Mouse (Mus musculus) thymus, adult 18-20 months (tissue): ENCODE results near the gene Arhgef38.

ENCODE experiments used
- DNase-seq, 2 experiments: peaks; one replicate each; pipeline ENCODE4 v3.0.0; 2022; ENCODE audit warnings: mixed read lengths in 2 of 2

The Arhgef38 gene

DNA sequence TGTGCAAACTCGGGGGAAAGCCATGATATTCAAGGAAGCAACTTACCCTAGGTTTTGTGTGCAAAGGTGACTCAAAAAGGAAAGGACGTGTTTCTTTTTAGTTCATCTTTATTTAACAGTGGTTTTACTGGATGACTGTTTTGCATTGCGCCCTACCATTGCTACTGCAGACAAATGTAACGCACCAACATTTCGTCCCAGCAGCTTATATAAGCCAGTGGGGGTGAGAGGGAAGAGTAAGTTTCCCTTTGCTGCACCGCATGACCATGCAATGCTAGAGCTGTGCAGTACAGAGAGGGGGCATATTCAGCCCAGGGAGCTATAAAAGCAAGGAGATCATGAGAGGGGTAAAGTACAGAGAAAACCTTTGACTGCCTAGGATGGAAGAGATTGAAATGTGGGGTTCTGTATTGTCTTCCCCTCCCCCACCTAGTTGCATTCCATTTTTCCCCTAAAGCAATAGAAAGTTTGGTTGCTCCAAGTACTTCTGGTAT lies 70.8 kb downstream of the Arhgef38 start:
- DNase-seq: no peak

DNA sequence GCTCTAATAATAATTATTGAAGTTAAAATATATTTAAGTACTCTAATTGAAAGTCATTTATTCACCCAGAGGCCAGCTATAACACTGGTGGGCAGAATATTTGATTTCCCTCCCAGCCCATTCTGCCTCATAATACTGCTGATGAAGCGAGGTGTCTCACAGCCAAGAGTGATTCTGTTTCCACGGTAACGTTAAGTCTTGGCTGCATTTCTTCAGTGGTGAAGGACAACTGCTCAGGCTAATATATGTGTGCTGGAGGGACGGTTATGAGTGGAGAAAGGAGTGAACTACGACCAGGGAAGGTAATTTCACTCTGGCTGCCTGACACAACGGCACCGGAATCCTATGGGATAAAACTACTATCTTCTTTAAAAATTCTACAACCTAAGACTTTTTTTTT lies 71.6 kb downstream of the Arhgef38 start:
- DNase-seq: no peak

GRCm38 (mm10) chr3:133161407-133161806 lies 73.3 kb downstream of the Arhgef38 start:
- no peak for DNase-seq

DNA sequence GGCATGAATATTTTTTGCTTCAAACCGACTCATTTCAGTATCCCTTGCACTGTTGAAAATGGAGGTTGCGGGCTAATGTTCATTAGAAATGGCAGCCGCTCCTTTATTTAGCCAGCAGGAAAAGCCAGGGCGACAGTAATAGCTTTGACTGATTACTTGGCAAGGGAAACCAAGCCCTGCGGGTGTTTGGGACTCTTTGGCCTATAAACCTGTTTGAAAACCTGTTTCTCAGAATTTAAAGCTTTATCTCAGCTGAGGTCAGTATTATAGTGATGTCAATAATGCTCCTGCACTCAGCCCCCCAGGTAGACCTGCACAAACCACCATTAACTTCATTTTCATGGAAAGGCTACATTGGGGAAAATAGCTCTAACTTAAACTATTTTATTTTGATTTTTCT lies 76.5 kb downstream of the Arhgef38 start:
- no peak for DNase-seq

DNA sequence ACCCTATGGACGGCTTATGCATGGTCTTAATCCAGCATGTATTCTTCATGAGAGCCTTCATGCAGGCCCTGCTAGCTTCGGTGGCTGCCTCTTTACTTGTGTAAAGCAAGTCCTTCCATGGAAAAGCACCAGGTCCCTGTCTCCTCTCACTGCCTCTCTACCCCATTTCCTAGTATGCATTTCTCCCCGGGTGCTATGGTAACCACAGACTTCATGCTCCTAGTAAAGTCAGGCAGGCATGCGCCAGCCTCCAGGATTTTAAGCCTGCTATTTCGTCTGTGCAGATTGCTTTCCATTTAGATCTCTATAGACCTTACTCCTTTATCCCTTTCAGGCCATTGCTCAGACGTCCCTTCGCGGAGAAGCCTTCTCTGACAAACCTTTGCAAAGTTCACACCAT lies 80.1 kb downstream of the Arhgef38 start:
- DNase-seq: no peak

DNA sequence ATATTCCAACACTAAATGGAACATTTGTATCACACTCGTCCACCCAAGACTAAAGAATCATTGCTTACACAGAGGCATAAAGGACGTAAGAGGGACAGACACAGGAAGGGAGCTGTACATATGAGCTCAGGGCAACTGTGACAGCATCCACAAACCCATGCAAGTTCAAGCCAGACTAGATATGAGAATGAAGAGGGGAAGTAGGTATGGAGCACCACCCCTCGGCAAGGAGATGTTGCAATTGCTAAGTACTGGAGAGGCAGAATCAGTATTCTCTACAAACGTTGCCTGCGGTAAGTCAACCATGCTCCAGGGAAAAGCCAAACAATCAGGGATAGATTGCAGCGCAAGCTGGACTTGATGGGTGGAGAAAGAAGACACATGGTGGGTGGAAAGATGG lies 81.1 kb downstream of the Arhgef38 start:
- DNase-seq: no peak

DNA sequence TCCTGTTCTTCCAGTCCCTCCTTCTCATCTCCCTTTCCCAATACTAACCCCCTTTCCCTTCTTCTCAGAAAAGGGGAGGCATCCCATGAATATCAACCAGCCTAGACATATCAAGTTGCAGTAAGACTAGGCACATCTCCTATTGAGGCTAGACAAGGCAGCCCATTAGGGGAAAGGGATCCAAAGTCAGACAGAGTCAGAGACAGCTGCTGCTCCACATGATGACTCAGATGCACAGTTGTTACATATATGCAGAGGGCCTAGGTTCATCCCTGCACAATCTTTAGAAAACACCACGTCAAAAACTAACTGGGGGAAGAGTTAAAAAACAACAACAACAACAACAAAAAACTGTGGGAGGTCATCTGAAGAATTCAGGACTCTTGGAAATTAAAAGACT lies 81.9 kb downstream of the Arhgef38 start:
- no peak for DNase-seq

DNA sequence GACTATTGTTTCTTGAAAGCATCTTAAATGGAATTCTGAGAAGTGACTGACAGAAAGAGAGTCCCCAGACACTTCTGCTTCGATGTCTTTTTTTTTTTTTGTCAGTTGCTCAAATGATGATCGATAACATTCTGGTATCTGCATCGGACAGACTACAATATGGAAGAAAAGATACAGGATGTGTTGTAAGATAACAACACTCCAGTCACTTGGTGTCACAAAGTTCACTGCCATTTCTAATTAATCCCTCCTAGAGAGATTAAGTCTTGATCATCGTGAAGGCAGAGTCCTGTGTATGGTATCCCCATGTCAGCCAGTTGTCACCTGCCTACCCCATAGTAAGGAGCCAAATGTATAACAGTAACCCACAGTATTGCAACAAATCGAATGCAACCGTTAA lies 83.1 kb downstream of the Arhgef38 start:
- DNase-seq: no peak

DNA sequence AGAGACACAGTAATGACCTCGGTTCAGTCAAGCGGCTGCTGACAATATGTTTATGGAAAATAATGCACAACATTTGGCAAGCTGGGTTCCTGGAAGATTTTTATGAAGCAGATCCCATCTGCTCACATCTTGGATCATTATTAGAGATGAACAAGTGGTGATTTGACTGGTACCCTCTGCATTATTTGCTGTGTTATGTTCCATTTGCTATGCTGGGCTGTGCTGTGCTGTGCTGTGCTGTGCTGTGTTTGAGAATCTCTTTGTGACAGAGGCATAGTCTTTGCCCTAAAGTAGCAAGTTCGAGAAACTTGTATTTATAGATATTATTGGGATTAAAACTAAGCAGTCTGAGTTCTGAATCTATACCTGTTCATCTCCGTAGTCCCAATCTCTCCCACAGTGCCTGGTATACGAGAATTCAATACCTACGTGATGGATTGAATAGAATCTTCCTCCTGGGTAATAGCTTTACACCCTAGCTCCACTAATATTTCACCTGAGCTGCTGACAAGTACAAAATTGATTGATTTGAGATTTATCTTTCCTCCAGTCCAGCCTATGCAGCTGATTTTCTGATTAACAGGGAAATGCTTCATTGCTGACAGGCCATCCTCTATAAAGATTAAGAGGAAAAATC lies 90.1 kb downstream of the Arhgef38 start:
- no peak for DNase-seq

DNA sequence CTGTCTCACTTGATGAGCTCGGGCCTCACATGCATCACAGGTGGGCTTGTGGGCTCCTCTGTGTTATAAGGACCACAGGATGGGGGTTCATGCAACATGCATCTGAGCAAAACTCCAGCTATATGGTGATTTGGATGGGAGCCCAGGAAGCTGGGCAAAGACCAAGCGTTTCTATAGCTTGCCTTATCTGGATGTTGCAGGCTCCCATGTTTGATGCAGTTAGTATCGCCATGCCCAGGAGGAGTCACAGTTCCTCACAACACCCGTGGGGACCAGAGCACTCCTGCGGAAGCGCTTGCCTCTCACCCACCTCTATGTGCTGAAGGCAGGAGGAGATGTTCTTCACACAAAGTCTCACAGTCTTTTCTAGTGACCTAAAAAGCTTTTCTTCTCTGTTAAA lies 92.9 kb downstream of the Arhgef38 start:
- no peak for DNase-seq

DNA sequence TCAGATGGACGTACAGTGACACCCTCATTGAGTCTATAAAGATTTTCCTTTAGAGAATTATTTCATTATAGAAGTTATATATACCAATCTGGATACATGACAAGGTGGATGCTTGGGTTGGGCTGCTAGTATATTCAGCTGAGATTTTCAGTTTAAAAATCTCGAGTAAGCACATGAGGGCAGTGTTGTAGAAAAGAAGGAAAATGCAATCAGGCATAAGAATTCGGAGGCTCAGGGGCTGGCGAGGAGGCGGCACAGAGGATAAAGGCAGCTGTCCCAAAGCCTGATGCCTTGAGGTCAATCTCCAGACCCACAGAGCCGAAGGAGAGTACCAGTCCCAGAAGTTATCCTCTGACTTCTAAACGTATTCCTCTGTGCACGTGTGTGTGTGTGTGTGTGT lies 102.1 kb downstream of the Arhgef38 start:
- no peak for DNase-seq

GRCm38 (mm10) chr3:133131372-133131771 lies 103.4 kb downstream of the Arhgef38 start:
- no peak for DNase-seq

GRCm38 (mm10) chr3:133113281-133113680 lies 121.5 kb downstream of the Arhgef38 start:
- no peak for DNase-seq

- DNase-seq: no peak
Measured at GRCm38 (mm10) chr3:133111741-133112140, 123.0 kb downstream of the Arhgef38 start.

DNA sequence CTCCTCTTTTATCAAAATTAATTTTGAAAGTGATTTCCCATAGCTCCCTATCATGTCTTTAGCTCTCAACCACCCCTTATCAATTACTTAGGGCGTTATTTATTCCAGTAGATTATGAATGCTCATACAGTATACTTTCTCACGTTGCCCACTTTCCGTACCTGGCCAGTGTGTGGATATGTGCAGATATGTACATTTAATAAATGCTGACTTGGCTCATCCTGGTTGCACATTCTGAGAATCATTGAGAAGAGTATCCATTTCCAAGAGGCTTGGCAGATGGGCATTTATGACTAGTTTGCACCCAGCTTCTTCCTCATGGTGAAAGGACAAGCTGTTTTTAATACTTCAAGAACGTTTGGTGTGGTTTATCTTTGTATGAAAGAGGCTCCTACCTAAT lies 124.9 kb downstream of the Arhgef38 start:
- DNase-seq: no peak

- no peak for DNase-seq
Measured at GRCm38 (mm10) chr3:133108731-133109130, 126.0 kb downstream of the Arhgef38 start.

DNA sequence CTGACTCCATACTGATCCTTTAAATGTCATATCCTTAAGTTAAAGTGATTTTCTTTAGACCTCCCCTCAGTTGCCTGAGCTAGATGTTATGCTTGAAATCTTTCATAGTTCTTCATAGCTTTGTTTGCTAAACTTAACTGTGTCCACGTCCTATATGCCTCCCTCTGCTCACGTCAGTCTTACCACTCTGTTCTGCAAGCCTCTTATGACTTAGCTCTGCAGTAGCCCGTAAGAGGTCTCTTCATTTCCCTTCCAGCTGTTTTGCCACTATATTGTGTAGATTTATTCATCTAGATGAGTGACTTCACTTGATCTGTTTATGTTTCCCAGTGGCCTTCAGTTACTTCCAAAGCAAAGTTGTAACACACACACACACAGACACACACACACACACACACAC lies 130.3 kb downstream of the Arhgef38 start:
- no peak for DNase-seq

DNA sequence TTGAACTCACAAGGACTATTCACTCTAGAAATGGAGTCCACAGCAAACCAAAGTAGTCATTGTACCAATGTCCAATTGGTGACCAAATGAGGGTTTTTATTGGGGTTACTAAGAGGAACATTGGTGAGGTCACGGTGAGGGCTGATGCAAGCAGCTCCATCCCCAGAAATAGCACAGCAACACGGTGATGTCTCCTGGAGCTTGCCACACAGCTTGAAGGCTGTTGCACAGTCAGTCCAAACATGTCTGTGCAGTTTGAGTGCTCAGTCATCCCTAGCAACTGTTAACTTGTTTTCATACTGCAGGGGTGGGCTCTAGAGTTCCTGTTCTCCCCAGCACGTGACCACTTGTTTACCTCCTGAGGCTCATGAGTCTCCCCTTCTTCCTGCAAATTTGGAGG lies 131.0 kb downstream of the Arhgef38 start:
- no peak for DNase-seq

DNA sequence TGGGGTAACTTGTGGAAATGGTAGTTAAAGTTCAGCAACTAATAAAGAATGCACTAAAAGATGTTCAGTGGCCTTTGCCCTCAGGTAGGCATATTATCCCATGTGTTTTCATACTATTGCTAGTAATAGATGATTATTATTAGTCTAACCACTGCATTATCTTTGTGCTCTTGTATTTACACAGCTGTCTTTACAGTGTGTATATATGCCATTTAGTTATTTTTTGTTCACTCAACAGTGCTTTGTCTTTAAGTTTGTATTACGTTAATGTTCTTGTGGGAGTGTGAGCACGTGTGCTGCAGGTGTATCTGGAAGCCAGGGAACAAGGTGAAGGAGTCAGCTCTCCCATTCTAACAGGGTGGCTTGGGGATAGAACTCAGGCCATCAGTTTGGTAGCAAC lies 135.8 kb downstream of the Arhgef38 start:
- no peak for DNase-seq

DNA sequence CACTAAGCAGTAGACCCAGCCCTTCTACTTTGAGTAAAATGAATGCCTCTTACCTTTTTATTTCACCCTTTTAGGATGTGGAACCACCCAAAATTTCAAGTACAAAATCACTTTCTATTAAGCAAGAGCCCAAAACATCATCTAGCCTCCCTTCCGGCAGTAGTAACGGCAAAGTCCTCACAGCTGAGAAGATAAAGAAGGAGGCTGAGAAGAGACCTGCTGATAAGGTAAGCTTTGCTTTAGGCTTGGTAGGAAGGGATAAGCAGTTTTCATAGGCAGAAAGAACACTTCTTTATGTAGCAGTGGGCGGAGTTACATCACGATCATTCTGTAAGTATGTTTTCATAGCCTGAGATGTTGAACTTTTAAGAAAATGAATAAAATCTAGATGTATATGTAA lies 136.4 kb downstream of the Arhgef38 start:
- DNase-seq: no peak

DNA sequence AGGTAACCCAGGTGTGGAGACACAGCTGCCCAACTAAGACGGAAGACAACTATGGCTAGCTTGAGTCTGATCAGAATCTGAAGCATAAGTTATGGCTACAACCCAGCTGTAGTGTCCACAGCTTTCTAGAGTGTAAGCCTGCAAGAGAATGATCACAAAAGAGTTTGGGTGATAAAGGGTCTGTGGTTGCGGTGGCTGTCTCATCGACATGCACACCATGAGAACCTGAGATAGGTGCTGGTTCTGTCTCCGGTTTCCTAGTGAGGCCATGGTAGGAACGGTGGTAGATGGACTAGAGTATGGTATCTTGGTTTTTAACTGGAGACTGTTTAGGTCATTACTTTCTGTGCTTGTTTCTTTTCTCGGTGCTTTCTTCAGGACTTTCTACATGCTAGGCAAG lies 136.8 kb downstream of the Arhgef38 start:
- no peak for DNase-seq

- no peak for DNase-seq
Measured at GRCm38 (mm10) chr3:133094305-133094704, 140.4 kb downstream of the Arhgef38 start.

DNA sequence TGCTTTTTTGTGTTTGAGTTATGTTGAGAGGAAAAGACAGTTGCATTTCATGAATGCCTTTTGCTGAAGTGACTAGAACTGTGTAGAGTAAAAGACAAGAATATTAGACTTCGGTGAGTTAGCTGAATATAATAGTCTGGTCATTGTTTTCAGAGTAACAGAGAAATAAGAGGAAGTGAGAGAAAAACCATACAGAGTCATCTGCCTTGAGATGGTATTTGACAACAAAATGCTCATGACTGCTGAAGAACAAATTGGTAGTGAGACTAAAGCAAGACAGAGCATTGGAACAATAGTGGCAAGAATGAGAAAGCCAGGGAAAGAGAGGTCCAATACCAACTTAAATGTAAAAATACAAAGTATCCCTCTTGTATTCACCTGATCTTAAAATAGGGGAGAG lies 141.8 kb downstream of the Arhgef38 start:
- no peak for DNase-seq

- DNase-seq: no peak
Measured at GRCm38 (mm10) chr3:133092274-133092853, 142.4 kb downstream of the Arhgef38 start.

GRCm38 (mm10) chr3:133091664-133092273 lies 143.0 kb downstream of the Arhgef38 start, which contains the start of the genes Ints12 and Gstcd:
Gene Ints12 (plus strand): TSS chr3:133091840.
Gene Gstcd (minus strand): TSS chr3:133092033.
- peak; percentile 82 to 90 for DNase-seq
